Mouse (Mus musculus) brain, embryonic 14.5 days (tissue): Measurements from ENCODE around the gene Nipal4.

Experiments used
- CTCF ChIP-seq: fragments of 200-500 bp; IDR thresholded peaks from 2 replicates; pipeline ENCODE4 v1.5.1; 2012; ENCODE audit warnings: inconsistent platforms, mild to moderate bottlenecking, moderate library complexity, borderline replicate concordance; ENCODE audit not compliant: insufficient read depth, insufficient read length; ENCODE audit errors: extremely low read depth
- POLR2A ChIP-seq: fragments of 200-500 bp; IDR thresholded peaks from 2 replicates; pipeline ENCODE4 v1.6.1; 2012; ENCODE audit warnings: mild to moderate bottlenecking, inconsistent platforms, borderline replicate concordance; ENCODE audit not compliant: poor library complexity, insufficient read depth, insufficient read length, severe bottlenecking; ENCODE audit errors: extremely low read depth

- no peak for TF ChIP-seq CTCF
- TF ChIP-seq POLR2A = no peak
Observed at GRCm38 (mm10) chr11:46119624-46120023, 46.7 kb downstream of the Nipal4 start.
